Mouse (Mus musculus) layer of hippocampus, adult 8-10 months (tissue): ENCODE data around the gene Neb. TPM values are rescaled to one million over a fixed set of nuclear protein-coding genes. Genes with fewer than 3 reads are reported as not detected.

ENCODE experiments used
- DNase-seq, 2 experiments: peaks; one replicate each; pipeline ENCODE4 v3.0.0; 2022; ENCODE audit warnings: low spot score in 2 of 2
- total RNA-seq, 4 experiments: library from RNA; stranded (reverse); gene quantifications; 2 replicates each; pipeline ENCODE4 v1.2.4; 2022

Gene Neb
- total RNA-seq, 4 experiments from 2014 or later = 1.2 to 2.5 (median 1.8) TPM

DNA sequence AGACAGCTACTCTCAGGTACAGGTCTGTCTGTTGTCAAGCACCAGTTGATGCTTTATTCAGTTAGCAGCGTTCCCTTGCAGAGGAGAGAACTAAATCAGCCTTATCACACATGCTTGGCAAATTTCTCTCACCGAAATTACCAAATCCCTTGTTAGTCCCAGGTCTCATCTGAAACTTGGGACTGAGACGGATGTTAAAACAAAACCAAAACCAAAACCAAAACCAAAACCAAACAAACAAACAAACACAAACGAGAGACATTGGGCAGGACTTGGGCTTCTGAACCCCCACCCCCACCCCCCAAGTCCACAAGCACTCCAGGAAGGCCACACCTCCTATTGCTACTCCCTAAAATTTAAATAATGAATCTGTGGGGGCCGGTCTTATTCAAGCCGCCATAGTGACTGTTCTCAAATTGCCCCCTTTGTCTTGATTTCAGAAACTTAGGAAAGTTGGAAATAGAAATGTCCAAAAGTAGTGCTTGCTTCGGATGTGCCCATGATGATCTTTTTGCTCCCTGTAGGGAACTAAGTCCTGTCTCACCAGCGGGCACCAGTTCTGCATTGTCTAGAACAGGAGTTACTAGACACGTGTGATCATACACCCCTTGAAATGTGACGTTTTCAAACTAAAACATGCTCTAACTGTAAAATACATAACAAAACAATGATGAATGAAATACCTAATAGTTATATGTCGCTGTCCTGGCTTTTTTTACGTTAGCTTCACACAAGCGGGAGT is 397 bp downstream of the Neb start:
- DNase-seq = no peak

DNA sequence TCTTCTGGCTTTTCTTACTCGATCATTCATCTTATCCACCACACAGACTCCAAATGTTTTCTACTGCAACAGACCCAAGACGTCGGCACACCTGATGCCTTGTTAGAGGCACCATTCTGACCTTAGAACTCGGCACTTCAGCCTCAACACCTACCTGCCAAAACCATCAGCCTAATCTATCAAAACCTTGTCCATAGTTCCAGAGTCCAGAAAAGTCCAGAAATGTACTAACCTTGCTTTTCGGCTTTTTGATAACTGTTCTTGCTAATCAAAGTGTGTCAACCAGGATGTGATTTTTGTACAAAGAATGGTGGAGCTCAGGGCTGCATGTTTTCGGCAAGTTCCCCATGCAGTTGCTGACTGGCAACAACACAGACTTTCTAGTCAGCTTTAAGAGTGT is 3.6 kb downstream of the Neb start:
- no peak for DNase-seq

DNA sequence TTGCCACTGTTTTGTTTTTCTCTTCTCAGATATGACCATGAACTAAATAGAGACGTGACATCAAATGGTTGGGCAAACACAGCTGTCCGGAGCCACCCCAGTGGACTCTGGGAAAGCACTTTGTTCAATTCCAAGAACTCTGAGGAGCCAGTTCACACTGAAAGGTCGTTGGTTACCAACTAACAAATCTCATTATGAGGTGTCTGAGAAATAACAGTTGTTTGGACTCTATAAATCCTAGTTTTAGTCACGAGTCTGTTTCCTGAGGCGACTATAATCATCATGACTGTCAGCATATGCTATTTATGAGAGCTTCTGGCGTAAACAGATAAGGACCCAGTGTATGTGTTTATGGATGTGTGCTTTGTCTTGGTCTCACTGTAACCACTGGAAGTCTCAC is 5.8 kb downstream of the Neb start:
- DNase-seq = no peak

DNA sequence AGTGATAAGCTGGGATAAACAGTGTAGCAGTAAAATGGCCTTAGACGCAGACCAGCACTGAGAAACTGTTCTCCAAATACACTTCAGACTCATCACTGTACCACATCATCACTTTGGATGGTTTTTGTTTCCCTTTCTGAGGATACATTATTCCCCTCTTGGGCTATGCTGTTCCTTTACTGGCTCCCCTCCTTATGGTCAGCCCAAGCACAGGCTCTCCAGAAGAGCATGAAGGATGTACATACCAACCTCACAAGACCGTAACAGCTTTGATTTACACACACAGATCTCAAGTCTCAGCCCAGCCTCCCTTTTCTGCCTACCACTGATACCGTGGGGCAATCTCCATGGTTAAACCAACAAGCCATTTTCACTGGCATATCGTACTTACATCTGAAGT is 6.2 kb downstream of the Neb start:
- no peak for DNase-seq

DNA sequence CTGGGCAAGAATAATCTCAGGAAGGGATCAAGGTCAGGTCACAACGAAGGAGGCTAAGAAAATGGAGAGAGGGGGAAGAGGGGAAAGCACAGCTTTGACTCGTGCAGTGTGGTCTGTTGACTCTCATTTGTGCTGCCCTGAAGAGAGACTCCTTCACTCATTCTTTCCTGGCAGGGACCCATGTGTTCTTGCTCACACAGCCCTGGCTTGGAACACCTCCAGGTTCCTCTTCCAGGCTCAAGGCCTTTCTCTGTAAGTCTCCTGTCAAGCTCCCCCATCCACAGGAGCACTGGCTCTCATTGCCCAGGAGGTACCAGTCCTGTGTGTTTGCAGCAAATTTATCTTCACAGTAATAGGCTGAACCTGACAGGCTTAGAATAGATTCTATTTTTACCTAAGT is 7.2 kb downstream of the Neb start:
- DNase-seq = no peak

DNA sequence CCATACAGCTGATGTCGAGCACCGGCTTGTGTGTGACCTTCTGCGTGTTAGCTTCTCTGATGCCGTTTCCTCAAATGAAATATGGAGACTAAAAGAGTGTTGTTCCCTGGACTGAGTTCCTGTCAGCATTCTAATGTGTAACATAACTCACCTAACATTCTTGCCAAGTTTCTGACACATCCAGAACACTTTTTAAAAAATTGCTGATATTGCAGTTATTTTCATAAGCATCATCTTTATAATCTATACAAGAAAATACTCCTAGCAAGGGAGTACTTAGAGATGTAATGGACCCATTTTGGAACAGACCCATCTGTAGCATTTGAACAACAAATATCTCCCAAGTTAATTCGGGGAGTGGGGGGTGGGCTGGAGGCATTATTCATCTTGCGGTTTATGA is 8.7 kb downstream of the Neb start:
- DNase-seq = no peak

DNA sequence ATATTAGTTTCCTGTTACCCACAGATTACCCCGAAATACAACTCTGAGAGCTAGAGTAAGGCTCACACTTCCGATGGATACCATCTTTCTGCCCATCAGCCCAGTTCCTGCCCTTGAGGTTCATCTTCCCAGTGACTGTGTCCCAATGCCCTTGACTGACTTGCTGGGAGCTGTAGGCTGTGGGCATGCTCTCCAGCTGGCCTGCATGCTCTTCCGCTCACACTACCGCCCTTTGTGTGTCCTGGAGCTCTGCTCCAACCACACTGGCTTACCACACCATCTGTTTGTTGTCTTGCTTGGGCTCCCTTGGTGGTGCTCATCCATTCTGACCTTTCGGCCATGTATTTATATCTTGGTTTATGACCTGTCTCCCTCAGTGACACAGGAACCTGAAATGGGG is 10.6 kb downstream of the Neb start:
- DNase-seq = no peak

DNA sequence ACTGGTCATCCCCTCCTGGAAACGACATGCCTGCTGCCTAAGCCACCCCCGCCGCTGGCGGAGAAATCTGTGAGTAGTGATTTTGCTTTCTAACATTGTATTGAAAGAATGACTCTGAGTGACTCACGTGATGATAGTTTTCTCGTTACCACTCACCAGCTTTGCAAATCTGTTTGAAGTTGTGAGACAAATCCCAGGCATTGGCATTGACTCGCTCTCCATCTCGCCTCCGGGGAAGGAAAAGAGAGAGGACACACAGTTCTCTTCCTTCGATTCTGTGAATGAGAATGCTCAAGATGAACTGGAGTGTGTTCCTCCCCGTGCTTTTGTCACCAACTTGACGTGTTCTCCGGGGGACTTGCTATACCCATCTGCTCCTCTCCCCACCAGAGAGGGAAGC is 11.0 kb downstream of the Neb start:
- peak in 1 of 2 experiments; percentile 6 for DNase-seq

DNA sequence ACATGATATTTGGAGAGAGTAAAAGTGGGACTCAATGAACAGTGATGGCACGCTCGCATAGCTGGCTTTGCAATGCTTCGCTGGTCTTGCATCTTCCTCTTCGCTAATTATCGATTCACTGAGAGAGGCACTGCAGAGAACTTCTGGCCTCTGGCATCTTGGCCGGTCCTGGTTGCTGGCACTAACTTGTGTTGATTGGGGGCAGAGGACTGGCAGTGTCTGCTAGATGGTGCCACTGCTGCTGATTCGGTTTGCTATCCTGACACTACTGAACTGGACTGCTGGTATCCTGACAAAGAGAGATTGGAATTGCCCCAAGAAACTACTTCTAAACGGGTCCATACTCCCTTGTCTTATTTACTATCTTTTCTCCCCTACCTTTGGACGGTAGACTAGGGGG is 17.2 kb downstream of the Neb start:
- no peak for DNase-seq

DNA sequence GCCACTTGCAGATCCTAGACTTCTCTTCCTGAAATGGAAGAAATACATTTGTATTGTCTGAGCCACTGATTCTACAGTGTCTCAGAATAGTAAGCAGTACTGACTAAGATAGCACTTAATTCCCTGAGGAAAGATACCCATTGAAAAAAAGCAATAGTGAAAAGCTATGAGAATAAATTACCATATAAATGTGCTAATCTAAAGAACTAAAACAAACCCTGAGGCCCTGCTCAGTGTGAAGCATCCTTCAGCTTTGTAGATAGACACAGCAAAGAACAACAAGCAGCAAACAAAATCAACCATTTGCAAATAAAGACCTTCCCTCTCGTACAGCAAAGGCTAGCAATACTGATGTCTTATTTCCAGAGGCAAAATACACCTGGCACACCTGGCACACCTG is 18.6 kb downstream of the Neb start:
- DNase-seq = no peak

DNA sequence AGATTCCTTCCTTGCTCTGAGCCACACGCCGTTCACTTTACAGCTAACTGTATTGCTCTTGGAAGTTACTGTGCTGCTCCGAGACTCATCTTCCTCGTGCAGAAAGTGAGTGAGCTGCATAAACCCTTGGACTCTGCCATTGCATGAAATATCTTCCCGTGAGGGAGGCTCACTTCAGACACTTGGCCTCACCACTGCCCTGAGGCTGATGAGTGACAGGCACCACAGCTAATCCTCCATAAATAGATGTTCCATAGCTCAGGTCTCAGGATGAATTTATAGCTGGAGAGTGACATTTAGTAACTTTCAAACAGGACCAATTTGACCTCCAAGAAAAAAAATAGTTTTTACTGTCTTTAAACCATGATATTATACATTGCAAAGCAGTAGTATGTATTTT is 20.1 kb downstream of the Neb start:
- DNase-seq = no peak

DNA sequence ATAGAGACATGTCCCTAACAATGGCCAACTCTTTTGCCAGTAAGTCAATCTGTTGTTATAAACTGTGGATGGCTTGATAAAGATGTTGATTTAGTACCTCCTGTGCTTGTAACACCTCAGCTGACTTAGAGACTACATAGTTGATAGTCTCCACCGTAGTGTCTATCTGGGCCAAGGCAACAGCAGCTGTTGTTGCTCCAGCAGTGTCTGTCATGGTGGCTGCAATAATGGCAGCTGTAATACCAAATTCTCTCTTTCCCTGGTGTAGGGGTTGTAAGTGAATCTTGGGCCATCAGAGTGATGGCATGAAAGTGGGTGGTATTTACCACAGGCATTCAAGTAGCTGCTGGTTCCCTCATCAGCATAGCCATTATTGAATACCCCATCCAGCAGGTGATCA is 27.2 kb downstream of the Neb start:
- DNase-seq = no peak

DNA sequence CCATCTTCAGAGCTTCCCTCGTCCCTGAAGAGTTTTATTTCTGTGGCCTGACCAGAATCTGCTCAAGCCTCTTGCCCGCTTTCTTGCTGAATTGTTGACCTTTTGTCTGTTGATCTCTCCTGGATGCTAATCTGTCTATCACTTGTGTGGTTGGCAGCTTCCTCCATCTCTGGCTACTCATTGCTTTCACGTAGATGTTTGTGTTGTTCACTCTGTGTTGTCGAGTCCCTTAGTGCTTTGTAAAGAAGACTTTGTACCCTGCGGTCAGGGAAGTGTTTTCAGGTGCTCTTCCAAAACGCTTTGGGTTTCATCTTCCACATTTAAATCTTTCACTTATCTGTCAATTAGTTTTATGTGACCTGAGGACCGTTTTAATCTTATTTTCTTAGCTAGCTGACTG is 37.3 kb downstream of the Neb start:
- DNase-seq = no peak

DNA sequence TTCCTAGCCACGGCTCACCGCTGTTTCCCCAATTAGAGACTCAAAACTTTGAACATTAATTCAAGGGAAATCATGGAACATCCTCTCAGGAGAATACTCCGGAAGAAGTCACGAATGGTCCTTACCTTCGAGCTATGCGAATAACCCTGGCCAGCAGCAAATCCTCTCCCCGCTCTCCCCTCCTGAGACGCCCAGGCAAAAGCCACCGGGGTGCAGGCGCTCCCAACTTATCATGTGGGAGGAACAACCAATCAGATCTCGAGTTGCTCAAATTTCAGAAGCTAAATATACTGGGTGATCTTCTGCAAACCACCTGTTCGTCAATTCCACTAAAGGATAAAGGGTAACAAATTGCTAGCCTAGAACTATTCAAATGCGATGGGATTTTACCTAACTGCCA is 42.7 kb downstream of the Neb start:
- DNase-seq = no peak

DNA sequence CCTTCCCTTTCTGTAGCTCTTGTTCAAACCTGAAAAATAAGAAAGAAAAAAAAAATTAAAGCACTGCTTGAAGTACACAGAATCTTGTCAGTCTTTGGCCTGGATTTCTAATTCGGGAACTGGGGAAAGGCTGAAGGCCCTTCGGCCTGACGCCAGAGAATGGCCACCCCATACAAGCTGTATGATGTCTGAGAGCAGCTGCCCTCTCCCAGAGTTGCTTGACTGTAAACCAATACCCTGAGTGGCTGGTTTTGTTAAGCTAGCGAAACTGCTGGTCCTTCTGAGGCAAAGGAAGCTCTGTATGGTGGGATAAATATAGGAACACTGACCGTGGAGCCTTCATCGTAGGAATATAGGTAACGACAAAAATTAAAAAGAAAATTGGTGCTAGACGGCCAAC is 43.2 kb downstream of the Neb start:
- no peak for DNase-seq

DNA sequence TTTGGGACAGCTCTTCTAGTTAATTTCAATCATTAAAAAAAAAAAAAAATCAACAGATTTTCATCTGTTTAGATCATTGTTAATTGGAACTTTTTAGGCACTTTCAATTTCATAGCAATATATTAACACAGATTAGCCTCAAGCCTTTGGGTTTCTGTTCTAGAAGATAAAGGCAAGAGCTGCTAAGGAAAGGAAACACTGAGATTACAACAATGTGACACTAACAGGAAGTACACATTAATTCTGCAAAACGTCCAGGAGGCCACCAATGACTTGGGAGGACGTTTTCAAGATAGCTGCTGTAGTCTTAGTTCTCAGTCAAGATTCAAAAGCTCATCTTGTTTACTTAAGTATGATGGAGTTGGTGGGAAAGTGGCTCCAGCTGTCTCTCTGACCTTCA is 44.7 kb downstream of the Neb start:
- DNase-seq = no peak

DNA sequence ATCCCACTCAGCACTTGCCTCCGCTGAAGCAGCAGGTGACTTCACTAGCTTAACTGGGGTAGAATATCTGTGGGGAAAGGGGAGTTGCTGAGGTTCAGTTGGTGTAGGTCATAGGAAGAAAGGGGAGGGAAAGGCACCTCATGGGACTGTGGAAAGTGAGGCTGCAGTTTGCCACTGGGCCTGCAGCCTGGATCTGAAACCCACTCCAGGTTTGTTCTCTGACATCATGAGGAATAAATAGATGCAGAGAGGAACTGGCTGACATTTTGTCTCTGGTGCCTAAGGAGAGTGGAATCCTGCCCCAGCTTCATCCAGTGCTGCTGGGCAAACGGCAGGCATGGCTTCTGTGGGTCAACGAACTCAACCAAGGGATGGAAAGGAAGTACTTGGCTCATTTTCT is 46.5 kb downstream of the Neb start:
- no peak for DNase-seq

DNA sequence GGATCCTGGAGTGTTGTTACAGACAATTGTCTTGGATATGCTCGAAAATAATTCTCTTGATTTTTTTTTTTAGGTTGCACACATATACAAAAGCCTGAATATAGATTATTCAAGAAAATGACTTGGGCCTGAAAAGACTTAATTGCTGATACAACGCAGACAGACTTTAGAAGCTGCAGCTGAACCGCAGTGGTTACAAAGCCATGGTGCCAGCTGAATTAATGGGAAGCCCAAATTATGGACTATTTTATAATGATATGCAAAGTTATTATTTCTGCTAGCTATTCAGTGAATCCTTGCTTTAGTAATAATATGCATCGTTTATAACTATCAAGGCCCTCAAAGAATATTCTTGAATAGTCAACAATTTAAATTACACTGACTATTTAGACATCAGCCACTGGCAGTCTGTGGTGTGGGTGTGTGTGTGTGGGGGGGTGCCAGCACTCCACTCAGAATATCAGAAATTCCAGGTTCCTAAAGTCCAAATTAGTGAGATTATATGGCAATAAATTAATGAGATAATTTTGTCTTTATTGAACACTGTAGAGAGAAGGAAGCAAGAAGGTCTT is 50.9 kb downstream of the Neb start:
- no peak for DNase-seq

DNA sequence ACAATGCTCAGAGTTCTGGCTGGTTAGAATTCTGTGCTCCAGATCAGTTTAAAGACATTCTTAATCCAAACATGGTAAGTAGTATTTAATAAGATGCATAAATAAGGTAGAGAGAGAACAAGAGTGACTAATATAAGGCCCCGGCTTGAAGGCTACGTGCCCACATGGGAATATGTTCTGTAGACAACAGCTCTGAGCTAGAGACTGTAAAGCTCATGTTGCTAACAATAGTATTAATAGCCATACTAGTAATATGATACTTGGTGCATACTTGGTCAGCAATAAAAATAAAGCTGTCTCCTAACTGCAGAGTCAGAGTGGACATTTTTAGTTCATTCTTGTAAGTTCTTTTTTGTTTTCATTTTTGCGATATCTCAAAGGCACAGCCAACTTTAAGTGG is 56.4 kb downstream of the Neb start:
- no peak for DNase-seq

DNA sequence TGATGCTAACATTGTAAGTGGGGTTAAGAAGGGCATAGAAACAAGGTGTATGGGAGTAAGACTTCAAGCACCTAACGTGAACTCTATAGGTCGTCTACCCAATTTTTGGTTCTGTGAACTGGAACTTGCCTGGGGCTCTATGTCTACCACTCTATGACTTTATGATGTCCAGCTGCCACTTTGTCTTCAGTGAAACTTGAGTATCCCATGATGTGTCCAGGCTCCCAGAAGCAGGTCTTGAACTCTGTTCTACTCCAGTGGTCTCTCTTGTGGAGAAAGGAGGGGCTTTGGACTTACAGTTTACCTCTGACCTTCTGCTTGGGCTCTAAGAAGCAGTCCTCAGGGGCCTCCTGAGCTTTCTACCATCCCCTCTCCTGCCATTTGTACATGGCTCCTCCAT is 58.1 kb downstream of the Neb start:
- DNase-seq = no peak

DNA sequence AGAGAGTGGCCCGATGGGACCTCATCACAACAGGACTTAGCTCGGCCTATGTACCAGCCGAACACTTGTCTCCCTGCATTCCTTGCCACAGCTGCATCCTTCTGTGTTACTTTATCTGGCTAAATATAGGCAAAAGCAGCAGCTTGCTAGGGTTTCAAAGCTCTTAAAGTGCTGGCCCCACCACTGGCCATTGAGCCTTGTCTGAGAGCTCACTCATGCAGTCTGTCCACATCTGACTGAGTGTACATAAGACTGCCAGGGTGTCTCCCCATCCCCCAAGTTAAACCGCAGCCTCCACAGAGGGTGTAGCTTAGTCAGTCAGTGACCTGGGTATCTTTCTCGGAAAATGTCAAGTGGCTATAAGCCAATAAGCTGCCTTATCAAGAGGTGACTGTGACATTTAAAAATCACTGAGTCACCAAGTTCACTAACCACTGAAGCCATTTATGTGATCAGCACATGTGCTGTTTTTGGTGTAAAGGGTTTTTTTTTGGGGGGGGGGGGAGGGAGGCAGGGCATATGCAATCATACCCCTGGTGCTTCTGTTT is 59.2 kb downstream of the Neb start:
- no peak for DNase-seq

DNA sequence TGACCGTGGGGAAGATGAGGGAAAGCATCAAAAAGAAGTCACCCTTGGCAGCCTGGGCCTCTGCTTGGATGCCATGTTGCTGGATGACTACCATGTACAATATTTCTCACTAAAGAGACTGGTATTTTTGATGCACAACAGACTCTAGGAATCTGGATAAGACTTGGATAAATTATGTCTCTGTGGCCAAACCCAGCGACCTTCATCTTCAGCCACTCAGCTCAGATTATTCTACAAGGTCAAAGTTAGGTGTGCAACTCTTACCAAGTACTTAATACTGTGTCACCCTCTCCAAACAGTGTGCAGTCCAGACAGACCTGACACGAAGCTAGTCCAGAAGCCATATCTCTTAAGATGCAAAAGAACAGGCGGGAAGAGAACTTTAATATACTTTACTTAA is 60.8 kb downstream of the Neb start:
- no peak for DNase-seq

DNA sequence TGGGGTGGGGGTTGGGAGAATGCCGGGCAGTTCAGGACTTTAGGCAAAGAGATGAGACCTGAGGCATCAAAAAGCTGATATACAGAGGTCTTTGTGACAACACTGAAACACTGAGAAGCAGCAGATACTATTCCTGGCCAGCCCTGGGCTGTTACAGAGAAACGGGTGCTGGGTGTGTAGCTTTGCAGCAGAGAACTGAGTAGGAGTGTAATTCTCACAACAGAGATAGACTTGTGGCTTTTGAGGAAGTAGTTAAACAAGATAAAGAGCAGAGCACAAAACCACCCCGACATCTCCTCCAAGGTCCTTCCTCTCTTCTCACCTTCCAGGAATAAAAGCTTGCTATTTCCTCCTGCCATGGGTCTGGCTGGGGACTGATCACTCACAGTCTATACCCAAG is 62.5 kb downstream of the Neb start:
- DNase-seq = no peak
